Mouse (Mus musculus) forelimb bud, embryonic 11.5 days (tissue): ENCODE results near the gene Alox5.
"Not testable (repeated sequence)": the region's sequence is repeated elsewhere in the genome, so short reads cannot be mapped to it uniquely, and the experiment has no call there.

Experiments used
- DNase-seq: peaks from one replicate; pipeline ENCODE4 v3.0.0-alpha.2; 2012; ENCODE audit warnings: low read depth, low spot score

Gene Alox5

GRCm38 (mm10) chr6:116460544-116461283 lies at the start of gene Alox5:
Gene Alox5 (minus strand): TSS chr6:116461178.
- no peak for DNase-seq

- DNase-seq = not testable (repeated sequence)
Observed at GRCm38 (mm10) chr6:116506302-116507003, 45.5 kb upstream of the Alox5 start, which contains the start of gene Olfr212. Gene Olfr212 (plus strand): TSS chr6:116506516.

DNA sequence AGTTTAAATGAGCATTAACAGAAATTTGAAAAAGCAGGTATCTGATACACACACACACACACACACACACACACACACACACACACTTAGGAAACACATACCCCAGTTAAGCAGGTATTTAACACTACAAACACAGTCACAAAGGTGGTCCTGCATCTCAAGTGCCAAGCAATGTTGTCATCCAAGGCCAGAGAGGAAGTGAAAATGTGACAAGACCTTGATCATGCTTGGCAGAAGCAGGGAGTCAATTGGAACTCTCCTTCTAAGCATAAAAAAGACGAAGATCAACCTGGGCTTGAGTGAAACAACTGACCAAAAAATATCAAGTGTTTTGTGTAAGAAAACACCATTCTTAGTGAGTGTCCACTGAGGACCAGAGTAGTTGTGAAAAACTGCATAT lies 35.0 kb upstream of the Alox5 start:
- DNase-seq = no peak

DNA sequence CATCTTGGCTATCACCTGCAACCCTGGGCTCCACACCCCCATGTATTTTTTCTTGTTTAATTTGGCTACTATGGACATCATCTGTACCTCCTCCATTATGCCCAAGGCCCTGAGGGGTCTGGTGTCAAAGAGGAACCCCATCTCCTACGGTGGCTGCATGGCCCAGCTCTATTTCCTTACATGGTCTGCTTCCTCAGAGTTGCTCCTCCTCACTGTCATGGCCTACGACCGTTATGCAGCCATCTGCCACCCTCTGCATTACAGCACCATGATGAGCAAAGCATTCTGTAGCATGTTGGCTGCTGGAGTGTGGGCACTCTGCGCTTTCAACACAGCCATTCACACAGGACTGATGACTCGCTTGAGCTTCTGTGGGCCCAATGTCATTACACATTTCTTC lies 32.8 kb upstream of the Alox5 start:
- no peak for DNase-seq

DNA sequence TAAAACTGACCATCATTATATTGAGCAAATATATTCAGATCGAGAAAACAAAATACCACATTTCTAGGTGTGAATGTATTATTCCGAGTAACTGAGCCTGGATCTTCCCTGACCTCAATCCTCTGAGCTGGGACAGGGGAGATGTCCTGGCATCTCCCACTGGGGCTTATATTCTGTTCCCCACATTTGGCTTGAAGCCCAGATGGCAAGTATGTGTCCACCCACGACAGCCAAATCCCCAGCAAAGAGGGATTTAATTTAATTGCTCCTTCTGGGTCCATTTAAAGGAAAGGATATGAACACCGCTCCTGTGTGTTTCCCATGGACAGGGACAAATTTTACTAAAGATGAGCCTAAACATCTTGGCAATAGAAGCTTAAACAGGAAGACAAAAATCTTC lies 27.8 kb upstream of the Alox5 start, which contains the start of gene Olfr211:
Gene Olfr211, plus strand, starts transcription at position 301 of the 400 bp plus-strand sequence.
- no peak for DNase-seq

DNA sequence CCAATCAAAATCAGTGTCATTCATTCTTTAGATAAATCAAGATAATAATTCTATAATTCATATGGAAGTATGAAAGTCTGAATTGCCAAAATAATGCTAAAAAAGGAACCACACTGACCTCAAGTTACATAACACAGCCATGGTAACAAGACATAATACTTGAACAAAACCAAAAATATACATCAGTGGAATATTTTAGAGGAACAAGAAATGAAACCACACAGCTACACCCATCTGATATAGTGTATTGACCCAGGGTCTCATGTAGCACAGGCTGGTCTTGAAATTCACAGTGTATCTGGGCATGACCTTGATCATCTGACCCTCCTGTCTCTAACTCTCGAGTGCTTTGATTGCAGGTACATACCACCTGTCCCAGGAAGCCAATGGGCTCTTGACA lies 25.9 kb upstream of the Alox5 start:
- DNase-seq = no peak

DNA sequence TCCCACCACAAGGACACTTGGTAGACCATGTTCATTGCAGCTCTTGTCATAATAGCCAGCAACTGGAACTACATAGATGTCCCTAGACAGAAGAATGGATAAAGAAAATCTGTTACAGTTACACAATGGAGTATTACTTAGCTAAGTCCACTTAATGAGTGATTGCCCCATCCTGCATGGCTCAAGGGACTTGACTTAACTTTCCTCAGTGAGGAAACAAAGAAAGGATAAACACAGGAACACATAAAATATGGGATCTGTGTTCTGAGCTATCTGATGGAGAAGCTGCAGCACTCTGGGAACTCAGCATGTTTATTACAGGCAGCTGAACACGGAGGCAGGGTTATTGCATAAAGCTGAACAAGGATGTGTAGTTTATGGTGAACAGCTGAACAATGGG lies 24.1 kb upstream of the Alox5 start:
- no peak for DNase-seq

DNA sequence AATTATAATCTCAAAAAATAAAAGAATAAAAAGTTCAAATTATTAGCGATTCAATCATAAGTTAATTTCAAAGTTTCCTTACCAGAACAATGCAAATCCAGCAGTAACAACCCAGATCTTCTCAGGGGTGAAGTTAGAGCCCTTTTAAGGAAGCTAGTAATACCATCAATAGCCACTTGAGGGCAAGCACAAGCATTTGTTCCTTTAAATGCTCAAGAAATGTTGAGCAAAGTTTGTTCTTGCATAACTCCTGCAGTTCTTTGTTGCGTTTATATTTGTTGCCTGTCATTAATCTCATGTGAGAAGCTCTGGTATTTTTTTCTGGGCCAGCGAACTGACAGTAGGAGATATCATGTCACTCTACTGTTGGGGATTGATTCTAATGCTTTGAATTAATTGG lies 7.1 kb upstream of the Alox5 start:
- DNase-seq = no peak

DNA sequence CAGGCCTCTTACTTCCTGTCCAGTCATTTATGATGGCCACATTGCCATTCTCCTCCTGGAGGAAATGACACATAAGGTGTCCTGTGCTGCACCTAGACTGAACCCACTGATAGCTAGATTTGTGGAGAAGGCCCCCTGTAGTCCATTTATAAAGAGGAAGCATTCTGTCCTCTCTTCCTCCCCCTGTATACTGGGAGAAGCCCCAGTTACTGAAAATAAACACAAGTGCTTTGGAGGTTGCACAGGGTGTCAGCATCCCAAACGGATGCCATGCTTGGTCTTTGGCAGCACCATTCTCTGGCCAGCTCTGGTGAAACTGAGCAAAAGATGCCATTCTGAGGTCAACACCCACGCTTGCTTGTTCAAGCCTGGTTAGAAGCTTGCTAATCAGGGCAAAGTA lies 1.7 kb downstream of the Alox5 start:
- DNase-seq = no peak

DNA sequence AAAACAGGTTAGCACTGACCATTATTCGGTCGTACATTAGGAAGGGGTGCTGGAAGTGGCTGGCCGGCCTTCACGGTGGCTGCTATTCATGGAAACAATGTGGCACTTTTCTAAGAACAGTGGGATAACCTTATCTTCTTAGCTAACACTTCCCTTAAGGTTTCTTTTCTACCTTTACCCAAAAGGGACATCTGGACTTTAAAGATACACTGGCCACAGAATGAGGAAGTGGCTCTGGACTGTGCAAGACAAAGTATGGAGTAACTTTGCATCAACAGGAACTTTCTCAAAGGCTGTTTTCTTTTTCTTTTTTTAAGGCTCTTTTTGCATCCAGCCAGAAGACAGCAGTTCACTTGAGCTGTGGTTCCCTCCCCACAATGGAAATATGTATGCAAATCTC lies 2.2 kb downstream of the Alox5 start:
- DNase-seq = no peak

DNA sequence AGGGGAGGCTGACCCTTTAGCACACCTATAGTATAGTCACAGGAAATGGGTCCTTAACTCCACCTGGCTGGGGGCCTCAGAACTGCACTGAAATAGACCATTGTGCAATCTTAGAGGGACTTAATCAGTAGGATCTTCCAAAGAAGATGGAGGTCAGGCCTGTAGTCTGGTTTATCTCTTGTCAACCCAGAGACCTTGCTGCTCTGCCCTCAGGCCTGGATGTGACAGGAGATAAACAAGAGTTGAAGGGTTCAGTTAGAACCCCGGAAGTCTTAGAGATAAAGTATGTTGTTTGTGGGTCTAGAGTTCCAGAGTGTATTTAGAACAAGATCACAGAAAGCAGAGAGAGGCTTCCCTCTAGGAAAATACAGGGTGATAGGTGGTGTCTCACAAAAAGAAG lies 4.5 kb downstream of the Alox5 start:
- no peak for DNase-seq

GRCm38 (mm10) chr6:116455781-116456180 lies 5.2 kb downstream of the Alox5 start:
- no peak for DNase-seq

GRCm38 (mm10) chr6:116440849-116441248 lies 20.1 kb downstream of the Alox5 start:
- no peak for DNase-seq

DNA sequence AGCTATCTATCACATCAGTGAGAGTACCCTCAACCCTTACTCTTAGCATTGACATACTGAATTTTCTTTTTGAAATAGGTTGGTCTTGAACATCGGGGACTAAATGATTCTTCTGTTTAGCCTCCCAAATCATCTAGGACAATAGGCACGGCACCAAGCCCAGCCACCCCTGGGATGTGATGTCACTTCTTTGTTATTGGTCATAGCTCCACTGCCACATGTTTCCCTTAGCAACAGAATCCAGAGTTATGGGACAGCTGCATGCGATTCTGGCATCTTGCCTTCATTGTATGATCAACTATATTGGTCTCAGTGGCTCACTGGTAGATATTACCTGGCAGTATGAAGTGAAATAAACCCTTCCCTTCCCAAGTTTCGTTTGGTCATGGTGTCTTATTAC lies 20.5 kb downstream of the Alox5 start:
- no peak for DNase-seq

- DNase-seq = no peak
Observed at GRCm38 (mm10) chr6:116439531-116439930, 21.4 kb downstream of the Alox5 start.

DNA sequence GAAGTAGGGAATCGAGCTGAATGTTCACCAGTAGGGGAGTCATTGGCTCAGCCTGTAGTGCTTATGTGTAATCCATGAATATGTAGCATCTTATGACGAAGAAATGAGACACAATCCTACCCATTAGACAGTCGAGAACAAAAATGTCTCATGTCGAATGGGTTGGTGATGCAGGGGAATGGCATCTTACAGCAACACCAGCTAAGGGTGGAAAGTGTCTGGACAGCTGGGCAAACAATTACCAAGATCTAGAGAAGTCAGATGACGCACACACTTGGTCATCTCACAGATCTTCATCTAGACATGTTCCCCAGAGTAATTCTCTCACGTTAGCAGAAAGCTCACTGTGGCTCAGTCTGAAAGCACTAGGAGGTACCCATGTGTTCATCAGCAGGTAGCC lies 22.1 kb downstream of the Alox5 start:
- DNase-seq = no peak

DNA sequence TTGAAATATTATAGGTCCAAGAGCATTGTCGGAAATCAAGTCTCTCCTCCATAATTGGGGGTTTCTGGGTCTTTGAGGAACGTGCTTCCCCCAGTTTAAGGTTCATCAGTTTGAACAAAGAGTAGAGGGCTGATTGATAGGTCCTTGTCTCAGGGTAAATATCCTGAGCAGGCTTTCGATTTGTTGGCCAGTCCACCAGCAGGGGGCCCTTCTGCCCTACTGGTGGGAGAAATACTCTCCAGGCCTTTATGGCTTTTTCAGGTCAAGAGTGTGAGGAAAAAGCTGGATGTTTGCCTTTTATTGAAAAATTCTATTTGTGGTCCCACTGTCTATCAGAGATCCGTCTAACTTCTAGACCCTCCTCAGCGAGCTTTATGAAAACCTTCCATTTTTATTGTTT lies 32.7 kb downstream of the Alox5 start:
- no peak for DNase-seq

DNA sequence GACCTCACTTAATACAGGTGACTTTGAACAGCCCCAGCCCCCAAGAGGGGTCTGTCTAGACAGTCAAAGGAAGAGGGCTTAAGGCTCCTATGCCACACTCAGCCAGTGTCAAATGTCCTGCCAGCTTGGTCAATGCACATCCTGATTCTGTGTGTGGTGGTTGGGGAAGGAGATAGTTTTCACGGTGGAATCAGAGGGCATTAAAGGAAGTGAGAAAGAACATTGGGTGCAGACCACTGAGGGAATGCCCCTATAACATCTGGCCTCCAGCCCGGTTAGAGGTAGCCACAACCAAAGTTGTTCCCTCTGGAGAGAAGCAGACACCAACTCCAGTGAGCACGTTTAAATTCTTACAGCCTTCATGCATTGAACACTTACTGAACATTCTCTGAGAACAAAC lies 33.4 kb downstream of the Alox5 start:
- DNase-seq = no peak

DNA sequence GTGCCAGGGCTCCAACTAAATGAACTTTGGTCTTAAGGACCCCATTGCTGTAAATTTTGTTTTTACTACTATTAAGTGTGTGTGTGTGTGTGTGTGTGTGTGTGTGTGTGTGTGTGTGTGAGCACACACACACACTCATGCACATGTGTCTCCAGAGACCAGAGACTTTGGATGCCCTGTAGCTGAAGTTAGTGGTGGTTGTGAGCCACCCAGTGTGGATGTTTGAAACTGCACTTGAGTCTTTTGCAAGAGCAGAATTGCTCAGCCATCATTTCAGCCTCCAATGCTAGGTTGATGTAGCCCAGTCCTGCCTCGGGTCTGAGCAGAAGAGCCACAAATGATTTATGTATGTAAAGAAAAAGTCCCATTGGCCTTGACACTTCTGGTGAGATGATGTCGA lies 37.3 kb downstream of the Alox5 start:
- no peak for DNase-seq

DNA sequence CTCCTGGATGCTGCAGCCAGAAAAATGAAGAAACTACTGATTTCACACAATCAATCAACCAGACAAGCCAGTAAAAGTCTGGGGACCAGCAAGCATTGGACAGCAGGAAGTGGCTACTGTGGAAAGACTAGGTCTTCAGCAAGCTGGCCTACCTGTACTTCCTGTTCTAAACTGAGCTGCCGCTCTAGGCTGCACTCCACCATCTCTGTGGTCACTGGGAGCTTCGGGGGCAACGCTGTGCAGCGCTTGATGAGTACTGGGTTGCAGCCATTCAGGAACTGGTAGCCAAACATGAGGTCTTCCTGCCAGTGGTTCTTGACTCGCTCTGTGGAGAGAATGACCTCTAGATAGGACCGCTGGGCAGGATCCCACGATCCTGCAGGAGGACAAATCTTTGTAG lies 38.0 kb downstream of the Alox5 start:
- DNase-seq = no peak

- DNase-seq = no peak
Observed at GRCm38 (mm10) chr6:116420271-116420670, 40.7 kb downstream of the Alox5 start.

DNA sequence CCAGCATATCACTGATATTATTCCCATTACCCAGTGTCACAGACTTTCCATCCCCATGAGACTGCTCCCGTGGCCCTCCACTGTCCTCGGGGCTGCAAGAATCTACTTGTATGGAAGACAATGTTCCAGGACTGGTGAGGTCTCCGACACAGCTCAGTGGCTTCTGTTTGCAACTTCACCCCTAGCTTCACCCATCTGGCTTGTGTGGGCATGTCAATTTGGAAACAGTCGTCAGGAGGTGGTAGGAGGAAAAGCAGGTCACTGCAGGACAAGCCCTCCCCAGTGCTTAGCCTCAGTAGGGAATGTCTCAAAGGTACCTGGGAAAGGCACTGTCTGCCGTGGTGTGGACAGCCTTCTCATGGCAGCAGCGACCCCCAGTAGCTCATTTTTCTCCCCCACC lies 41.3 kb downstream of the Alox5 start:
- no peak for DNase-seq

DNA sequence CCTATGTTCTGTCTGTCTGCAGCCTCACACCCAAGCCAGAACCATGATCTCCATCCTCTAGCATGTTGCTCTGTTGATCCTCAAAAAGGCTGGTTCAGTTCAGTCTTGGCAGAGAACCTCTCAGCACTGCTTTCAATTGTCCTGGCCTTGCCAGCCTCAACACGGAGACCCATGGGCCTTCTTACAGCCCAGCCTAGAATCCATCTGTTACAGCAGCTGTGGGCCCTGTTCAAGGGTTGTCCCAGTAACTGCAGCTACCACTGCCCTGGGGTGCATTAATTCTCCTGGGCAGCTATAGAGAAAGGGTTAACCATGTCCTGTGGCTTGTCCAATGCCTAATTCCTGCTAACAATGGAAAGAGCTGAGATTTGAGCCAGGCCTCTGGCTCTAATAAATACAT lies 42.5 kb downstream of the Alox5 start:
- DNase-seq = no peak
